Mouse (Mus musculus) MEL (cell line): ENCODE results near the gene Tollip. TPM values are rescaled to one million over a fixed set of nuclear protein-coding genes. Genes with fewer than 3 reads are reported as not detected.

Source experiments
- DNase-seq: peaks from one replicate; pipeline ENCODE4 v3.0.0; 2011; ENCODE audit warnings: low read depth, low spot score
- H3K27ac ChIP-seq: 2 replicates; pipeline ENCODE4 v1.5.1; 2012; ENCODE audit warnings: low read depth, mild to moderate bottlenecking, control low read depth, low read length, moderate library complexity; ENCODE audit not compliant: control insufficient read depth
- H3K27me3 ChIP-seq, 2 experiments: fragments of 150-350 bp in 1 of 2; sonication (generic) in 1 of 2; 2 replicates each; pipeline ENCODE4 v1.6.1; 2012; ENCODE audit warnings: low read length in 2 of 2, mild to moderate bottlenecking in 2 of 2, improper control_type of control experiment in 1 of 2, moderate library complexity in 1 of 2; ENCODE audit not compliant: insufficient read depth in 2 of 2, control insufficient read depth in 1 of 2
- H3K36me3 ChIP-seq, 2 experiments: 2 replicates each; pipeline ENCODE4 v1.6.1; 2012 to 2014; ENCODE audit warnings: low read length in 2 of 2, improper control_type of control experiment in 1 of 2, inconsistent platforms in 1 of 2, mild to moderate bottlenecking in 1 of 2; ENCODE audit not compliant: insufficient read depth in 2 of 2, control insufficient read depth in 1 of 2
- H3K4me1 ChIP-seq, 2 experiments: fragments of 150-350 bp in 1 of 2; sonication (generic) in 1 of 2; 2 replicates each; pipeline ENCODE4 v1.6.1; 2012; ENCODE audit warnings: low read length in 2 of 2, improper control_type of control experiment in 1 of 2, mild to moderate bottlenecking in 1 of 2; ENCODE audit not compliant: insufficient read depth in 2 of 2, control insufficient read depth in 1 of 2
- H3K4me3 ChIP-seq, 2 experiments: fragments of 150-350 bp in 1 of 2; sonication (generic) in 1 of 2; 2 replicates each; pipeline ENCODE4 v1.5.1; 2012; ENCODE audit warnings: low read depth in 2 of 2, low read length in 2 of 2, mild to moderate bottlenecking in 2 of 2, moderate library complexity in 2 of 2, control low read depth in 1 of 2, improper control_type of control experiment in 1 of 2; ENCODE audit not compliant: control insufficient read depth in 1 of 2, insufficient read depth in 1 of 2
- H3K79me2 ChIP-seq: 2 replicates; pipeline ENCODE4 v1.6.1; 2012; ENCODE audit warnings: mild to moderate bottlenecking, low read length, moderate library complexity; ENCODE audit not compliant: control insufficient read depth, poor library complexity, insufficient read depth
- H3K9ac ChIP-seq: 2 replicates; pipeline ENCODE4 v1.6.1; 2012; ENCODE audit warnings: low read depth, mild to moderate bottlenecking, control low read depth, low read length, moderate library complexity; ENCODE audit not compliant: control insufficient read depth, poor library complexity, severe bottlenecking
- H3K9me3 ChIP-seq: fragments of 150-350 bp; sonication (generic); replicated peaks from 2 replicates; pipeline ENCODE4 v1.6.1; 2012; ENCODE audit warnings: mild to moderate bottlenecking, low read length, improper control_type of control experiment, moderate library complexity; ENCODE audit not compliant: insufficient read depth
- BHLHE40 ChIP-seq: IDR thresholded peaks from 2 replicates; pipeline ENCODE4 v1.6.1; 2012; ENCODE audit warnings: low read depth, mild to moderate bottlenecking, inconsistent platforms, low read length, improper control_type of control experiment, borderline replicate concordance
- EP300 ChIP-seq, 2 experiments: IDR thresholded peaks; 2 replicates each; pipeline ENCODE4 v1.6.1; 2011; ENCODE audit warnings: improper control_type of control experiment in 2 of 2, low read length in 2 of 2, low read depth in 1 of 2, mild to moderate bottlenecking in 1 of 2
- GABPA ChIP-seq: IDR thresholded peaks from 2 replicates; pipeline ENCODE4 v1.6.1; 2012; ENCODE audit warnings: low read depth, mild to moderate bottlenecking, inconsistent platforms, low read length, improper control_type of control experiment, moderate library complexity
- JUND ChIP-seq: IDR thresholded peaks from 2 replicates; pipeline ENCODE4 v1.6.1; 2011; ENCODE audit warnings: low read depth, mild to moderate bottlenecking, improper control_type of control experiment, low read length
- KAT2A ChIP-seq: conservative IDR thresholded peaks from 2 replicates; pipeline ENCODE4 v1.6.1; 2012; ENCODE audit warnings: low read depth, low read length, improper control_type of control experiment, inconsistent platforms
- MYC ChIP-seq: IDR thresholded peaks from 2 replicates; pipeline ENCODE4 v1.6.1; 2011; ENCODE audit warnings: low read depth, mild to moderate bottlenecking, low read length, improper control_type of control experiment, moderate library complexity
- NELFE ChIP-seq: IDR thresholded peaks from 2 replicates; pipeline ENCODE4 v1.6.1; 2011; ENCODE audit warnings: low read depth, low read length, improper control_type of control experiment
- NRF1 ChIP-seq: IDR thresholded peaks from 2 replicates; pipeline ENCODE4 v1.6.1; 2014; ENCODE audit warnings: low read depth, mild to moderate bottlenecking, inconsistent platforms, low read length, improper control_type of control experiment, moderate library complexity; ENCODE audit not compliant: poor library complexity, insufficient read depth, severe bottlenecking
- POLR2AphosphoS2 ChIP-seq: IDR thresholded peaks from 2 replicates; pipeline ENCODE4 v1.6.1; 2011; ENCODE audit warnings: low read length, improper control_type of control experiment
- RCOR1 ChIP-seq: IDR thresholded peaks from 2 replicates; pipeline ENCODE4 v1.6.1; 2012; ENCODE audit warnings: low read depth, mild to moderate bottlenecking, inconsistent platforms, low read length, improper control_type of control experiment
- USF1 ChIP-seq: IDR thresholded peaks from 2 replicates; pipeline ENCODE4 v1.6.1; 2014; ENCODE audit warnings: low read depth, mild to moderate bottlenecking, inconsistent platforms, low read length, improper control_type of control experiment, moderate library complexity
- USF2 ChIP-seq, 2 experiments: IDR thresholded peaks; 2 replicates each; pipeline ENCODE4 v1.6.1; 2011 to 2012; ENCODE audit warnings: improper control_type of control experiment in 2 of 2, low read length in 2 of 2, borderline replicate concordance in 1 of 2, inconsistent platforms in 1 of 2, low read depth in 1 of 2, mild to moderate bottlenecking in 1 of 2; ENCODE audit not compliant: insufficient read depth in 1 of 2
- ZC3H11A ChIP-seq: IDR thresholded peaks from 2 replicates; pipeline ENCODE4 v1.6.1; 2012; ENCODE audit warnings: low read depth, mild to moderate bottlenecking, inconsistent platforms, low read length, improper control_type of control experiment
- ZKSCAN1 ChIP-seq: IDR thresholded peaks from 2 replicates; pipeline ENCODE4 v1.6.1; 2012; ENCODE audit warnings: low read depth, mild to moderate bottlenecking, inconsistent platforms, low read length, improper control_type of control experiment, moderate library complexity
- ZNF384 ChIP-seq: IDR thresholded peaks from 2 replicates; pipeline ENCODE4 v1.6.1; 2012; ENCODE audit warnings: low read depth, mild to moderate bottlenecking, inconsistent platforms, low read length, improper control_type of control experiment
- polyA plus RNA-seq, 2 experiments: library from polyadenylated mRNA; stranded (reverse) in 1 of 2; unstranded in 1 of 2; fragments of >175 nt in 1 of 2; fragments of >200 nt in 1 of 2; gene quantifications; 2 replicates each; pipeline versions ENCODE4 v1.2.1 to v1.2.4; 2012; ENCODE audit warnings: low replicate concordance in 2 of 2, low read depth in 1 of 2; ENCODE audit not compliant: insufficient read length in 2 of 2, insufficient read depth in 1 of 2, missing spikeins in 1 of 2
- total RNA-seq: library from RNA; depleted of rRNA; stranded (reverse); fragments of 300-350 nt; gene quantifications from 2 replicates; pipeline ENCODE4 v1.2.3, GENCODE M21; 2012

Tollip gene
- total and polyA plus RNA-seq, 3 experiments: 35.6 to 63.8 (median 53.4) TPM

GRCm38 (mm10) chr7:141838779-141839178 lies 79.5 kb downstream of the Tollip start, which contains the start of gene Muc5b:
Muc5b (plus strand) TSS chr7:141839070.
- H3K36me3 ChIP-seq: no peaks in the 10 kb centered on the region
- H3K9me3 ChIP-seq: no peaks in the 10 kb centered on the region
- TF ChIP-seq NRF1: no peak
- TF ChIP-seq NELFE: no peak
- TF ChIP-seq ZC3H11A: no peak
- no peak for TF ChIP-seq POLR2AphosphoS2
- TF ChIP-seq USF1: no peak
- TF ChIP-seq MYC: no peak
- TF ChIP-seq KAT2A: no peak
- TF ChIP-seq GABPA: no peak
- no peak for TF ChIP-seq USF2 (IDR thresholded peaks at IDR 0.05; ENCODE audit: borderline replicate concordance in 1 of 2, insufficient read depth in 1 of 2, low read depth in 1 of 2, low read length in 2 of 2)
- TF ChIP-seq BHLHE40: no peak
- TF ChIP-seq, all 39 proteins: peak for 0
- Histone ChIP-seq H3K27ac (no peak within 1 kb of the TSS), H3K4me1 (no peaks in the 10 kb centered on the region), H3K79me2 (no peaks in the 10 kb centered on the region), H3K27me3 (no peaks in the 10 kb centered on the region), H3K4me3 (no peak within 1 kb of the TSS), H3K9ac (no peak within 1 kb of the TSS)
- no peak for DNase-seq

GRCm38 (mm10) chr7:141836423-141836822 lies 81.9 kb downstream of the Tollip start:
- DNase-seq: peak; percentile 8
- Histone ChIP-seq H3K27ac (no peak overlapping the region), H3K4me3 (no peak overlapping the region), H3K9me3 (no peaks in the 10 kb centered on the region), H3K4me1 (no peaks in the 10 kb centered on the region), H3K79me2 (no peaks in the 10 kb centered on the region), H3K27me3 (peaks cover 2 to 4% of the 10 kb centered on the region in 2 experiments; a peak in 3 of 4 replicates), H3K9ac (no peak overlapping the region), H3K36me3 (no peaks in the 10 kb centered on the region)
- no peak for TF ChIP-seq ZNF384
- no peak for TF ChIP-seq GABPA
- TF ChIP-seq EP300 (IDR thresholded peaks at IDR 0.05; ENCODE audit: low read depth in 1 of 2, low read length in 2 of 2): no peak
- TF ChIP-seq ZKSCAN1: no peak
- TF ChIP-seq RCOR1: no peak
- no peak for TF ChIP-seq JUND
- no peak for TF ChIP-seq NRF1
- TF ChIP-seq MYC: no peak
